Mouse (Mus musculus) heart, embryonic 16.5 days (tissue): Measurements from ENCODE around the gene Cntnap2. TPM values are rescaled to one million over a fixed set of nuclear protein-coding genes. Genes with fewer than 3 reads are reported as not detected.

Experiments
- ATAC-seq: fragments of 200-750 bp; cut with Nextera tagmentation; replicated peaks from 2 replicates; pipeline ENCODE4 v1.8.0; 2017; ENCODE audit warnings: moderate number of reproducible peaks; ENCODE audit not compliant: insufficient read depth, low FRiP score; ENCODE audit errors: extremely low read depth
- H3K27ac ChIP-seq: fragments of 300-500 bp; sonication (generic); 2 replicates; pipeline ENCODE4 v1.5.1; 2014; ENCODE audit warnings: mild to moderate bottlenecking, low read length, control low read depth, moderate library complexity
- H3K27me3 ChIP-seq: fragments of 300-500 bp; sonication (generic); 2 replicates; pipeline ENCODE4 v1.6.1; 2014; ENCODE audit warnings: low read length, mixed read lengths; ENCODE audit not compliant: control insufficient read depth, insufficient read depth
- H3K36me3 ChIP-seq: fragments of 300-500 bp; sonication (generic); 2 replicates; pipeline ENCODE4 v1.6.1; 2014; ENCODE audit not compliant: control insufficient read depth, insufficient read depth
- H3K4me1 ChIP-seq: fragments of 300-500 bp; sonication (generic); 2 replicates; pipeline ENCODE4 v1.6.1; 2014; ENCODE audit warnings: low read length, mixed read lengths; ENCODE audit not compliant: control insufficient read depth, insufficient read depth
- H3K4me2 ChIP-seq: fragments of 300-500 bp; sonication (generic); 2 replicates; pipeline ENCODE4 v1.6.1; 2014; ENCODE audit warnings: low read depth, mild to moderate bottlenecking, control low read depth, low read length
- H3K4me3 ChIP-seq: fragments of 300-500 bp; sonication (generic); 2 replicates; pipeline ENCODE4 v1.5.1; 2014; ENCODE audit warnings: mild to moderate bottlenecking, control low read depth, low read length
- H3K9ac ChIP-seq: fragments of 300-500 bp; sonication (generic); 2 replicates; pipeline ENCODE4 v1.6.1; 2014; ENCODE audit warnings: low read length, control low read depth
- H3K9me3 ChIP-seq: fragments of 300-500 bp; sonication (generic); replicated peaks from 2 replicates; pipeline ENCODE4 v1.6.1; 2016; ENCODE audit warnings: low read length; ENCODE audit not compliant: control insufficient read depth
- WGBS: fragments of 180-500 bp; shearing (Covaris S2); extraction: QIAGEN DNeasy Blood & Tissue Kit; methylation state at CpG from one replicate; pipeline ENCODE4 v1.1.7; 2014; 5-methylcytosine and 5-hydroxymethylcytosine counted together
- polyA plus RNA-seq: library from polyadenylated mRNA; unstranded; fragments of >200 nt; fragmentation: Nextera tagmentation; extraction: Ambion mirVana; gene quantifications from 2 replicates; pipeline ENCODE4 v1.2.1, GENCODE M21; 2015

The Cntnap2 gene
- polyA plus RNA-seq, 1 experiment from 2014 or later: 0.46 TPM

DNA sequence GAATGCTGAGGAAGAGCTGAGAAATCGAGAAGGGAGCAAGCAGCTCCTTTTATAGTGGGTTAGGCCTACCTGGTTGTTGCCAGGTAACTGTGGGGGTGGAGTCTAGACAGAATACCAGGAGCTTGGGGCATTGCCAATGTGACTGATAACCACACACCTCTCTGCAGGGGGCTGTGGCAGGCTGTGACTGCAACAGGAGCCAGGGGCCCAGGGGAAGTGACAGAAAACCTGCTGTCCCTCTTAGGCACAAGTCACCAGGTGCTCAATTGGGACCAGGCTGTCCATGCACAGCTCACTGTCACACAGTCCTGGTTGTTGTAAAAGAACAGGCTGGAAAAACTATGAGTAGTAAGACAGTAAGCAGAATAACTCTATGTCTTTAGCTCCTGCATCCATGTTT lies 329.9 kb downstream of the Cntnap2 start:
- H3K27me3 ChIP-seq: no peaks in the 10 kb centered on the region
- no peak overlapping the region for H3K4me2 ChIP-seq
- 32% methylated on average over 1 of the region's 1 CpGs for WGBS
- H3K9ac ChIP-seq: no peak overlapping the region
- H3K27ac ChIP-seq: no peak overlapping the region
- no peak overlapping the region for H3K4me3 ChIP-seq
- H3K36me3 ChIP-seq: no peaks in the 10 kb centered on the region
- no peaks in the 10 kb centered on the region for H3K4me1 ChIP-seq
- H3K9me3 ChIP-seq: no peaks in the 10 kb centered on the region
- ATAC-seq: no peak

DNA sequence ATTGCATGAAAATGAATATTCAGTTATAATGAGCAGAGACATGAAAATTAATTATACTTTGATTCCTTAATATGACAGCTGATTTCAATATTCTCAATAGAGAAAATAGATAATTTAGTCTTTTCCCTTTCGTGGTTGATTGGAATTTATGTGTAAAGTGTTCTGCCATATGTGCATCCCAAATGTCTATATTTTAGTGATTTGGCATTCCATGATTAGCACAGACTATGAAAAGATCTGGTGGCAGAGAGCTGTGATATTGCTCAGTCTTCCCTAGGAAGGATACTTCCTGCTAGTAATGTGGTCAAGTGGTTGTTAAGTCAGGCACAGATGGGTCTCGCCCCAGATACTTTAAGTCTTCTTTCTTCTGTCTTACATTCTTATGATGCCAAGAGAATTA lies 354.5 kb downstream of the Cntnap2 start:
- Histone ChIP-seq H3K27me3 (no peaks in the 10 kb centered on the region), H3K9me3 (no peaks in the 10 kb centered on the region), H3K4me2 (no peak overlapping the region), H3K4me1 (no peaks in the 10 kb centered on the region), H3K27ac (no peak overlapping the region), H3K36me3 (no peaks in the 10 kb centered on the region), H3K9ac (no peak overlapping the region), H3K4me3 (no peak overlapping the region)
- 69% methylated on average over 2 of the region's 2 CpGs for WGBS
- no peak for ATAC-seq

DNA sequence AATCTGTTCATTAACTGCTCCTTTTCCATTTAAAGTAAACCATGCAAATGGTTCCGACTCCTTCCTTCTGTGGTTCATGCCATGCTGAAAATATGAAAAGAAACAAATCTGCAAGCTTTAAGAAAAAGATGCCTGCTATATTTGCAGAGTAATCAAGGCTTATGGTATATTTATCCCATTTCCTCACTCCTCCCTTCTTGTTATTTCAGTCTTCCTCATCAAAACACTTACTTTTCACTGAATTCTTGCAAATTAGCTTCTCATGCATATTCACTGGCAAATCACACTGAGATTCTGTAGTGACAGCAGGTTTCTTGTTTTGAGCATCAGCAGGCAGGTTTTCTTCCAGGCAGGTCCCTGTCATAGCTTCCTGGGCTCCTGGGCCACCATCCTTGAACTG lies 396.3 kb downstream of the Cntnap2 start:
- 79% methylated on average over 1 of the region's 1 CpGs for WGBS
- Histone ChIP-seq H3K27ac (no peak overlapping the region), H3K9me3 (no peaks in the 10 kb centered on the region), H3K9ac (no peak overlapping the region), H3K4me3 (no peak overlapping the region), H3K36me3 (no peaks in the 10 kb centered on the region), H3K27me3 (no peaks in the 10 kb centered on the region), H3K4me1 (no peaks in the 10 kb centered on the region), H3K4me2 (no peak overlapping the region)
- no peak for ATAC-seq

DNA sequence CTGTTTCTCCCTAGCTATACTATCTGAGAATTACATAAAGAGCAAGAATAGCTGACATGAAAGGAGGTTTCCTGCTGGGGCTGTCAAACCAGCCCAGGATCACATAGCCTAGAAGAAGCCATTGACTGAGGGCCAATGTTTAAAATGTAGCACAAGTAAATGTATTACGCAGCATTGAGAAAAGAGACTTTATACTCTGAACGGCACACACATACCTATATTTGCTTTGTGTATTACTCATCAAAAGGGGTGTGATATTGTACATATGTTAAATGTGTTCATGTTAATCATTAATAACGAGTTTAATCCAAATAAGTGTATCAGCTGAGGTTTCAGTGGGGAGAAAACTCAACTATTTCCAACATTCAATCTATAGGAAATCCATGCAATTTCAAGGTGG lies 459.1 kb downstream of the Cntnap2 start:
- 70% methylated on average over 3 of the region's 3 CpGs for WGBS
- no peaks in the 10 kb centered on the region for H3K4me1 ChIP-seq
- ATAC-seq: no peak
- no peaks in the 10 kb centered on the region for H3K36me3 ChIP-seq
- no peaks in the 10 kb centered on the region for H3K9me3 ChIP-seq
- H3K27me3 ChIP-seq: no peaks in the 10 kb centered on the region
- no peak overlapping the region for H3K4me3 ChIP-seq
- H3K27ac ChIP-seq: no peak overlapping the region
- H3K9ac ChIP-seq: no peak overlapping the region
- no peak overlapping the region for H3K4me2 ChIP-seq

DNA sequence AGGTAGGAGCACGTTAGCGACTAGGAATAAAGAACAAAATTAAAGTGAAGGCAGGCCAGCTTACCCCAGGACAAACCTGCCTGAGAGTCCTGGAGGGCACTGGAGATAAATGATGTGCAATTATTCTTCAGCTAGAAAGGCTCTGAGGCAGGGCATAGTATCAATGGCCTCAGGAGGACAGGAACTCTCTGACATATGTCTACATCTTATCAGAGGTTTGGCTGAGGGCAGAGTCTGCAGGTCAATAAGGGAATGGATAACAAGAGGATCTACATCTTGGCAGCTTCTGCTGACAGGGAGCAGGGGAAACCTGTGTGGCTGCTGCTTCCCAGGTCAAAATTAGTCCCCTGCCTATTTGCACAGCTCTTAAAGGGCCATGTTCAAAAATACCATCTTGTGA lies 477.8 kb downstream of the Cntnap2 start:
- Histone ChIP-seq H3K4me1 (no peaks in the 10 kb centered on the region), H3K4me3 (no peak overlapping the region), H3K4me2 (no peak overlapping the region), H3K36me3 (no peaks in the 10 kb centered on the region), H3K9ac (no peak overlapping the region), H3K27me3 (no peaks in the 10 kb centered on the region), H3K9me3 (no peaks in the 10 kb centered on the region), H3K27ac (no peak overlapping the region)
- ATAC-seq: no peak
- 66% methylated on average over 2 of the region's 2 CpGs for WGBS

DNA sequence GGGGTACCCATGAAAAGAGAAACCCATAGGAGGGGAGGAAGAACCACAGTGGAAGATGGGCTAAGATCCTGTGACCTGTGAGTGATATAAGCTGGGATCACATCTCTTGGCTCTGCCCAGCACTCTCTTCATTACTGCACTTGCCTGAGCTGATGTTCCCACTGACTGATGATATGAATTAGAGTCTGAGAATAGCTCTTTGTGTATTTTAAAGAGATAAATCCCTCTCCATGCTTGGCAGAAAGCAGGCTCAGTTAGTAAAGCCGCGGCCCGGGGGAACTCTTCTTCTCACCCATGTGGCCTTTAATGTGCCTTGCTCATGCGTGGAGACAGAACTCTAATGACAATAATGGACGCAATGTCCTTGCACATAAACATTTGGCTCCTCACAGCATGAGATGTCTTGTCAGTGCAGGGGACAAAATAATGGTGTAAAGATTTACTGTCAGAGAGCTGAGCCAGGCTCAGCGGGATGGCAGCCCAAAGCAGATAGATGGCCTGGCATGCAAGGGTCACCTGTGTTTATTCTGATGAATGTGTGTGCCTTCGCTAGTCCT lies 485.2 kb downstream of the Cntnap2 start:
- no peaks in the 10 kb centered on the region for H3K4me1 ChIP-seq
- no peaks in the 10 kb centered on the region for H3K27me3 ChIP-seq
- no peak overlapping the region for H3K27ac ChIP-seq
- H3K9ac ChIP-seq: no peak overlapping the region
- H3K36me3 ChIP-seq: no peaks in the 10 kb centered on the region
- 73% methylated on average over 7 of the region's 7 CpGs for WGBS
- no peak overlapping the region for H3K4me2 ChIP-seq
- H3K9me3 ChIP-seq: no peaks in the 10 kb centered on the region
- H3K4me3 ChIP-seq: no peak overlapping the region
- ATAC-seq: no peak

DNA sequence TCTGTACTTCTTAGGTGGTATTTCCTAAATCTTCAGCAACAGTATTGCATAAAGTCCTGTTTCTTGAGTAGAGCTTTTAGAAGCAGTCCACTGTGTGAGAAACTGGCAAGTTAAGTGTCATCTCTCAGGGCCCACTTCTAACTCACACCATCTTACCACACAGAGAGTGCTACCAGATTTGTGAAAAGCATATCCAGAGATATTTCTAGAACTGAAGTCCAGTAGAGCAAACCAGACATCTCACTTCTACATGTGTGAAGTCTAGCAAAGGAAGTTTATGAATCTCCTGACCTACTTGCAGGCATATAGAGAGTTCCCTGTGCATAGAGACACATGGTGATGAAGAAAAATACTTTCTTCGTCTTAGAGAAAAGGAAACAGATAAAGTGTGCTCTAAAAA lies 500.6 kb downstream of the Cntnap2 start:
- no peak for ATAC-seq
- Histone ChIP-seq H3K9ac (no peak overlapping the region), H3K4me3 (no peak overlapping the region), H3K36me3 (no peaks in the 10 kb centered on the region), H3K4me1 (no peaks in the 10 kb centered on the region), H3K9me3 (no peaks in the 10 kb centered on the region), H3K27ac (no peak overlapping the region), H3K27me3 (no peaks in the 10 kb centered on the region), H3K4me2 (no peak overlapping the region)
- 55% methylated on average over 1 of the region's 1 CpGs for WGBS

DNA sequence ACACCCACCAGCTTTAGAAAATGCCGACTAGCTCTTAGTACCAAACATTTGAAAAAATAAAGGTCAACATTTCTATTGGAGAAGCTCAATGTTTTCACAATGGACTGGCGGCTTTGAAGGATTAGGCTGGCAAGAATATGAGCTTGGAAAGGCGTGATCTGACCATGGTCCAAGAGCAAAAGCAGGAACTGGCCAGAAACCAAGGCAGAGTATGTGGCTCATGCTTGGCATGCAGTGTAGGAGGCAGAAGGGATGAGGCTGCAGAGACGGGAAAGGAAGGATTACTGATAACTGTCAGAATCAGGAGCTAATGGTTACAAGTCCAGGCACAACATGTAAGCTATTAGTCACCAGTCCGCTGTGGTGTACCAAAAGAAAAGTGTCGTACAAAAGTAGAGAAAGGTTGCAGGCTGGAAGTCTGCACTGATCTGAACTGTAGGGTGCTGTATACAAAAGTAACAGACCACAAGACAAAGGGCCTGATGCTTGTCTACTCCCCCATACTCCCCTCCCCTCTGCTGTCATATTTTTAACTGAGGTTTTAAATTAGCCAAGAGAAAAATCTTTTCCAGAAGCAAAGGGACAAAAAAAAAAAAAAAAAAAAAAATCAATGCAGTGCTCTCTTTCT lies 525.4 kb downstream of the Cntnap2 start:
- Histone ChIP-seq H3K9ac (no peak overlapping the region), H3K36me3 (no peaks in the 10 kb centered on the region), H3K4me1 (no peaks in the 10 kb centered on the region), H3K4me3 (no peak overlapping the region), H3K9me3 (no peaks in the 10 kb centered on the region), H3K27ac (no peak overlapping the region), H3K4me2 (no peak overlapping the region), H3K27me3 (no peaks in the 10 kb centered on the region)
- 66% methylated on average over 6 of the region's 6 CpGs for WGBS
- ATAC-seq: no peak

DNA sequence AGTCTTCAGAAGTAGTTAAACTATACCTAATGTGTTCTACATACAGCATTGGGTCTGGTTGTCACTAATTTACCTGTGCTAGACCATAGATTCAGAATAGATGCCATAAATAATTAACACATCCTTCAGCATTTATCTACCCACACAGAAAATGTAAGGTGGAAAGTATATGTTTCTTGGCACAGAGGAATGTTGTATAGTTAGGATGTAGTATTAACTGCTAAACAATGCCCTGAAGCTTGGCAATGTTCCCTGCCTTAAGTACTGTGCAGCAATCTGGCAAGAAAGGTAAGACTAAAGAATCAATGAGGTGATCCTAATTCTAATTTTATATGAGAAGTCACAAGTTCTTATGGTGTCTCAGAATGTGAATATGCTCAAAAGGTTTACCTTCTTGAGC lies 529.9 kb downstream of the Cntnap2 start:
- Histone ChIP-seq H3K27me3 (no peaks in the 10 kb centered on the region), H3K36me3 (no peaks in the 10 kb centered on the region), H3K4me2 (no peak overlapping the region), H3K4me1 (no peaks in the 10 kb centered on the region), H3K27ac (no peak overlapping the region), H3K9ac (no peak overlapping the region), H3K4me3 (no peak overlapping the region), H3K9me3 (no peaks in the 10 kb centered on the region)
- no peak for ATAC-seq
